ENCODE assay signal across 12 mouse cellular contexts in genomic region chr3:69406210-69406895, GRCm38 (mm10).
DNase-seq lines count a peak whose midpoint lies in the region; ATAC-seq lines count a peak whose summit lies in the region.
"Had no signal": no experiment of that assay in that cellular context is flagged by ENCODE, and none has a peak within 500 bp of the region (broad histone marks: within the 10 kb centered on the region; RNA-seq: fewer than 3 reads in every experiment).

No protein-coding gene starts in this region.

- no peaks in the 10 kb centered on the region for H3K9me3 ChIP-seq in forebrain, embryonic 10.5 days
- no peaks in the 10 kb centered on the region for H3K9me3 ChIP-seq in hindbrain, embryonic 11.5 days (ENCODE audit: control insufficient read depth, low read length)
- no peaks in the 10 kb centered on the region for H3K9me3 ChIP-seq in midbrain, embryonic 13.5 days
- H3K9me3 ChIP-seq: limb, embryonic 15.5 days had no signal

- peaks cover 90% of the 10 kb centered on the region for H3K27me3 ChIP-seq in forebrain, embryonic 10.5 days (ENCODE audit: poor library complexity, severe bottlenecking)
- H3K27me3 ChIP-seq in hindbrain, embryonic 11.5 days (ENCODE audit: control insufficient read depth, insufficient read depth, low read length) = peaks cover 44% of the 10 kb centered on the region
- H3K27me3 ChIP-seq in midbrain, embryonic 13.5 days = peaks cover 83% of the 10 kb centered on the region
- H3K27me3 ChIP-seq: CH12.LX; limb, embryonic 15.5 days had no signal

- WGBS in forebrain, embryonic 10.5 days = 70% methylated on average over 5 of the region's 5 CpGs
- WGBS in hindbrain, embryonic 11.5 days = 38% methylated on average over 5 of the region's 5 CpGs
- WGBS in midbrain, embryonic 13.5 days = 10% methylated on average over 5 of the region's 5 CpGs

- H3K9ac ChIP-seq in hindbrain, embryonic 11.5 days (ENCODE audit: low read depth, low read length) = no peak overlapping the region
- H3K9ac ChIP-seq in midbrain, embryonic 13.5 days (replicated peaks) = no peak overlapping the region
- H3K9ac ChIP-seq: limb, embryonic 15.5 days had no signal

- no peak overlapping the region for H3K27ac ChIP-seq in forebrain, embryonic 10.5 days
- H3K27ac ChIP-seq in hindbrain, embryonic 11.5 days (ENCODE audit: low read depth, low read length) = no peak overlapping the region
- H3K27ac ChIP-seq in midbrain, embryonic 13.5 days = no peak overlapping the region
- H3K27ac ChIP-seq: limb, embryonic 15.5 days had no signal

- H3K4me1 ChIP-seq in forebrain, embryonic 10.5 days = peaks cover 35% of the 10 kb centered on the region
- no peaks in the 10 kb centered on the region for H3K4me1 ChIP-seq in hindbrain, embryonic 11.5 days (replicated peaks; ENCODE audit: control insufficient read depth, insufficient read depth, low read length)
- peaks cover 17% of the 10 kb centered on the region for H3K4me1 ChIP-seq in midbrain, embryonic 13.5 days (replicated peaks)

- DNase-seq in forebrain, embryonic 10.5 days (ENCODE audit: extremely low spot score, low spot score) = peak; percentile 49
- peak; percentile 77 for DNase-seq in hindbrain, embryonic 11.5 days (ENCODE audit: low spot score)
- peak; percentile 49 for DNase-seq in retina, embryonic 14.5 days (ENCODE audit: low spot score)
- no peak for DNase-seq in right cerebral cortex, postnatal 14 days
- DNase-seq in testis, postnatal 10 days (ENCODE audit: low spot score) = no peak
- DNase-seq: adrenal gland, adult 8-10 months; kidney, postnatal 25 days had no signal

- peak; percentile 91 for ATAC-seq in hindbrain, embryonic 11.5 days (ENCODE audit: low FRiP score)
- ATAC-seq in midbrain, embryonic 13.5 days = peak; percentile 83
- no peak for ATAC-seq in cerebellum, adult (ENCODE audit: insufficient number of reproducible peaks, low FRiP score, low TSS enrichment)
- ATAC-seq: intestine, embryonic 16.5 days had no signal

- no peaks in the 10 kb centered on the region for H3K36me3 ChIP-seq in forebrain, embryonic 10.5 days (replicated peaks)
- H3K36me3 ChIP-seq in hindbrain, embryonic 11.5 days (ENCODE audit: control insufficient read depth, insufficient read depth, low read length) = no peaks in the 10 kb centered on the region
- H3K36me3 ChIP-seq in midbrain, embryonic 13.5 days = no peaks in the 10 kb centered on the region
- H3K36me3 ChIP-seq: limb, embryonic 15.5 days had no signal

- H3K4me3 ChIP-seq in forebrain, embryonic 10.5 days = no peak overlapping the region
- H3K4me3 ChIP-seq in hindbrain, embryonic 11.5 days (ENCODE audit: low read depth, low read length) = no peak overlapping the region
- H3K4me3 ChIP-seq in midbrain, embryonic 13.5 days (replicated peaks) = no peak overlapping the region
- H3K4me3 ChIP-seq: limb, embryonic 15.5 days had no signal

- no peak overlapping the region for H3K4me2 ChIP-seq in hindbrain, embryonic 11.5 days (replicated peaks; ENCODE audit: low read depth, low read length)
- no peak overlapping the region for H3K4me2 ChIP-seq in midbrain, embryonic 13.5 days (replicated peaks)
- H3K4me2 ChIP-seq: limb, embryonic 15.5 days had no signal

Comparison
In these comparisons a context has a peak if more than half of its experiments do, and no peak if none do; other contexts are left out.
1. DNase-seq: peak in forebrain, embryonic 10.5 days (single experiment), hindbrain, embryonic 11.5 days (single experiment) and retina, embryonic 14.5 days (single experiment); none in right cerebral cortex, postnatal 14 days (single experiment) and testis, postnatal 10 days (single experiment).